Mouse (Mus musculus) gastrocnemius, postnatal 4 days (tissue): ENCODE data around the gene Tnks1bp1. TPM values are rescaled to one million over a fixed set of nuclear protein-coding genes. Genes with fewer than 3 reads are reported as not detected.

Experiments
- DNase-seq, 2 experiments: peaks; one replicate each; pipeline ENCODE4 v3.0.0; 2021 to 2022; ENCODE audit warnings: low spot score in 2 of 2, mixed read lengths in 2 of 2
- total RNA-seq, 2 experiments: library from RNA; stranded (reverse); gene quantifications; 2 replicates each; pipeline ENCODE4 v1.2.3; 2021

Gene Tnks1bp1
- total RNA-seq, 2 experiments from 2014 or later, result 89.8 to 92.6 TPM

DNA sequence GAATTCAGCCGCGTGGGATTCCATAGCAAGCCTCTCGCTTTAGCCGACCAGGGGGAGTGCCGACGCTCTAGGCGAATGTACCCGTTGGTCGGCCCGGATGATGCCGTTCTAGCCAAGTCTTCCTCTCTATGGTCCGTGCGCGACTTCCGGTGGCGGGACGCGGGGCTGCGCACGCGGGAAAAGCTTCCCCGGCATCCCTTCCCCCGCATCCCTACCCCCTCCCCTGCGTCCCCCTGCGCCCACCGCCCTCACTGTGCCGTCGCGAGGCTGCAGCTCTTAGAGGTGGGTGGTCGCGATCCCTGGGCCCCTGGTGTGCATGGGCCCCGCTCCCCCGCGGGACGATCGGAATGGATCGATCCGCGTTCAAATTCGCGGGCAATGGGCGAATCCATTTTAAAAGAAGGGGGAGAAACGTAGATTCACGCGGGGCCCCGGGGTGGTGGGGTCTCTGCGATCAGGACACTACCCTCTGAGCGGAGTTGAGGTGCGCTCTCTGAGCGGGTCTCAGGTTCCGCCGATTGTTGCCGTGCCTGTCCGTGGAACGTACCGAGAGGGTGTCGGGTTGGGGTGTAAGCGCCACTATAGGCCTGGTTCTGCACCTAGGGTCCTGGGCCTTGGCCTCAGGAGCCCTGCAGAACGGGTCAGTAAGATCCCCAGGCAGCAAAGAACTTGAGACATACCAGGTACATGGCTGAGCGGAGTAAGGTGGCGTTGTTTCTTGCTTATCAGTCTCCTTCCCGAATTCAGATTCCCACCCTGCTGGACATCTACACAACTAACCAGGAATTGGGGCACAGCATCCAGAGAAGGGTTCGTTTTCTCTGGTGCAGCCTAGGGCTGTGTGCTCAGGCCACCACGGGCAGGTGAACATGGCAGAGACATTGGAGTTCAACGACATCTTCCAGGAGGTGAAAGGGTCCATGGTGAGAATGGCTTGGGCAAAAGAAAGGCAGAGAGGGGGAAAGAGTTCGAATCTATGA, 10.5 kb upstream of the Tnks1bp1 start, which contains the start of the genes Ssrp1 and P2rx3:
Ssrp1 (plus strand) TSS at position 188 of the 980 bp plus-strand sequence.
P2rx3 (minus strand) TSS at position 416 of the 980 bp plus-strand sequence.
- DNase-seq, result peak; percentile 76 to 88

DNA sequence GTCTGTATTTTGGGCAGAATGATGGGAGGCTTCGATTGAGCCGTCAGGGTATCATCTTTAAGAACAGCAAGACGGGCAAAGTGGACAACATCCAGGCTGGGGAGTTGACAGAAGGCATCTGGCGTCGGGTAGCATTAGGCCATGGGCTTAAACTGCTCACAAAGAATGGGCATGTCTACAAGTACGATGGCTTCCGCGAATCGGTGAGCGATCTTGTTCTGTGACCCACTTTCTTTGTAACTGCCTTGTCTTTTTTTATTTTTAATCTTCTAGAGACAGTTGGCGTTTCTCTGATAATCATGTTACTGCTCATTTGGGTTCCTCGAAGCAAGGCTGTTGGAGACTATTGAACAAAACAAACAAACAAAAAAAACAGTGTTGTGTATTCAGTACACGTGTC, 9.5 kb upstream of the Tnks1bp1 start:
- DNase-seq, result no peak

DNA sequence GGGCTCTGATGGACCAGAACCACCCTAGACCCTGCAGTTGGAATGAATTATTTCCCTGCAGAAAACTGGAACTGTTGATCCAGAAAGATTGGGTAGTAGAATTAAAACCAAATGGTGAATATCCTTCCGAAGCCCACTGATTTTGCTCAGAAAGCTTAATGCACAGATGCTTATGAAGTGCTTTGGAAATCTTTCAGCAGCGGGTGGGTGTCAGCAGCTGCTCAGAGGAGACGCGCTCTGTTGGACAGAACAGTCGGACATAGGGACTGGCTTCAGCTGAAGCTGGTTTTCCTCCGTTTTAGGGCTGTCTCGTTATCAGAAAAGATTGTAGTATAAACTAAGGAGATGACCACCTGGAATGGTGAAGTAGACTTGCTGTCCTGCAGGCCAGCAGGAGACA, 4.2 kb upstream of the Tnks1bp1 start:
- DNase-seq, result no peak

DNA sequence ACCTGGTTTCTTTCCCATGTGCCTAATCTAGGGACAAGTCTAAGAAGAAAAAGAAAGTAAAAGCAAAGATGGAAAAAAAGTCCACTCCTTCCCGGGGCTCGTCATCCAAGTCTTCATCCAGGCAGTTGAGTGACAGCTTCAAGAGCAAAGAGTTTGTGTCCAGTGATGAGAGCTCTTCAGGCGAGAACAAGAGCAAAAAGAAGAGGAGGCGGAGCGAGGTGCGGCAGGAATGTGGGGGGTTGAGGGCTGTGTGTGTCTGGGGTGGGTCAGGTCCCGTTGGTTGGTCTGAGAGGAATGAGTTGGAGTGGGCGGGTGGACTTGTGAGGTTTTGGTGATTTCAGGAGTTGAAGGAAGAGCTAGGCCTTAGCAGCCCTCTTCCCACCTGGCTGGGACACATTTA, 1.6 kb upstream of the Tnks1bp1 start:
- DNase-seq, result no peak

DNA sequence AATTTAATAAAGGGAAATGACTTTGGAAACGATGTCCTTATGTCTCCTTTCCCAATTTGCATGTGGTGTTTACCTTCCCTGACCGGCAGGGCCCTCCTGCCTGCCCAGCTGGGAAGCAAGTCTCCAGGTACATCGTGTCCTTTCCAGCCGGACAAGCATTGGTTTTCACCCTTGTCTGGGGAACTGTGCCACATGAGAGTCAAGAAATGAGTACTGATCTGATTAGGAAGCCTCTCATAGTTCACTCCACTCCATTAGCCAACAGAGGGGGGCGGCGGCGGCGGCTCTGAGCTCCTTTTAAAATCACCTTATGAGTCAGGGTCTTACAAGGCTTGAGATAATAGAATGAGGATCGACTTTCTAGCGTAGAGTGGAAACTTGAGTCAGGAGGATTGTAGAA, 741 bp upstream of the Tnks1bp1 start:
- no peak for DNase-seq

DNA sequence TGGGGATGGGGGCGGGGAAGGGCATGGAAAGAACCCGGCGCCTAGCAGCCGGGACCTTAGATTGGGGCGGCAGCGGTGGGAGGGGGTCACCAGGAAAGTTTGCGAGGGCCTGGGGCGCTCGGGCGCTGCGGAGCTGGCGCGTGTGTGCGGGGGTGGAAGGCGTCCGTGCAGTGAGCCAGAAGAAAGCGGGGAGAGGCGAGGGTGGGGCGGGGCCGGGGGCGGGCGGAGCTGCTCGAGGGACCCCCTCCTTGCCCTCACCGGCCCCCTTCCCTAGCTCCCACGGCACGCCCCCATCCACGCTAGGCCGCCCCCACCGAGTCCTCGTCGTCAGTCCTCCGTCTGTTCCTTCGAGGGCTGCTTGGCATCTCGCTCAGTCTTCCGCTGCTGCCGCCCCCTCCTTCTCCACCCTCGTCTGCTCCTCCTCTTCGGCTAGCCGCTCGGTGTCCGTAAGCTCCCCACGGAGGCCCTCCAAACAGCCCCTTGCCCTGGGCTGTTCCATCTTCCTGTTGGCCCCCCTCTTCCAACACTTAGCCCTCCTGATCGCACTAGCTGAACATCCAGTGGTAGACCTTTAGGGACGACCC, 438 bp downstream of the Tnks1bp1 start:
- DNase-seq, result peak; percentile 63 to 84

DNA sequence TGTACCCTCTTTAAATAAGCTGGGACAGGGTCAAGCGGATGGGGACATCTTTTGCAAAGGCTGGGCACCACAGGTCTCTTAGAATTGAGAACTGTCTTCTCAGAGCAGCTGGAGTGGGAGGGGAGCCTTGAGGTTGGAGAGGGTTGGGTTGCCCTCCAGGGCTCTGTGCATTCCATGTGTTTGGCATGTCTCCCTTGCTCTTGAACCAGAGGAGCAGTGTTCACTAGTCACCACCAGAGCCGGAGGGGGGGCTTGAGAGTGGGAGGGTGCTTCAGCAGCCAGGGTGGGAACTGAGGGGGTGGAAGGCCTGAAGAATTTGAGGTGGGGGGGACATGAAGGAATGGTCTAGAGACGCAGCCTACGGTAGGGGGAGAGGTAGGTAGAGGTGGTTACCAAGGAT, 1.5 kb downstream of the Tnks1bp1 start:
- DNase-seq, result peak in 1 of 2 experiments; percentile 27

DNA sequence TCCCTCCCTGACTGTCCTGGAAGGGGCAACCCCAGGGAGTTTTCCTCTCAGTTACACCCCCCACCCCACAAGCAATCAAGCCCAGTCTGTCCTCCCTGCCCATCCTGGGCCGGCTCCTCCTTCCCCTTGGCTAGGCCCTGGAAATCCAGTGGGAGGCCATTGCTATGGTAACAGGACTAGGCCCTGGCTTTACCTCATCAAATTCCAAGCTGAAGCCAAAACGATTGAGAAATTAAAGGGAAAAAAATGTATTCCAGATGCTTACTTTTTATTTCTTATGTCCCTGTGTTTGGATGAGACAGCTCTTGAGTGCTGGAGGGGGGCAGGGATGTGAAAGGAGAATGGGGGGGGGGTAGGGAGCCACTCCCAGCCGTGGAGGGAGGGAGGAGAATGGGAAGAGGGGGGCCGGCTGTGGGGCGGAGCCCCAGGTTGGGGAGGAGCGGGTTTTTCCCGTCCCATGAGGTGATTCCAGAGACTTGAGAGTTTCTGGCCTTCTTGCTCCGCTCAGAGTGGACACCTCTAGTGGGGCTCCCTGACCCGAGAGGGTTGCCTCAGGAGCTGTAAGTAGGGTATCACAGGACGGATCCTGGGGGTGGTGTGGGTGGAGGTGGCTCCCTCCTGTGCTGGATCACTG, 2.3 kb downstream of the Tnks1bp1 start:
- peak; percentile 65 to 80 for DNase-seq

DNA sequence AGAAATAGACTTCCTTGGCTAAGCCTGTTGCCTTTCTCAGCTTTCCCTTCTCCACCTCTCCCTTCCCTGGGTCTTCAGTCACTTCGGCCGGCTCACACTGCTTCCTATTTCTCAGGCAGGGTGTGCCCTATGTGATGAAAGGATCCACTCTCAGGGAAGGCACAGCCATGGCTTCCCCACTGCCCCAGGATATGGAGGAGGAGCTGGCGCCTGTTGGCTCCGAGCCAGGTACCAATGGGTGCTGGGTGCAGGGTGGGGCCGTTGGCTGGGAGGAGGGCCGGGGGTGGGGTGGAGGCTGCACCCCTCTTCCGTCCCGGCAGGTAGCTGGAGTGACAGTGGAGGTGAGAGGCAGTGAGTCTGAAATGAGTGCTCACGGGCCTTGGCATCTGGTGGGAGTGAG, 2.9 kb downstream of the Tnks1bp1 start:
- no peak for DNase-seq

DNA sequence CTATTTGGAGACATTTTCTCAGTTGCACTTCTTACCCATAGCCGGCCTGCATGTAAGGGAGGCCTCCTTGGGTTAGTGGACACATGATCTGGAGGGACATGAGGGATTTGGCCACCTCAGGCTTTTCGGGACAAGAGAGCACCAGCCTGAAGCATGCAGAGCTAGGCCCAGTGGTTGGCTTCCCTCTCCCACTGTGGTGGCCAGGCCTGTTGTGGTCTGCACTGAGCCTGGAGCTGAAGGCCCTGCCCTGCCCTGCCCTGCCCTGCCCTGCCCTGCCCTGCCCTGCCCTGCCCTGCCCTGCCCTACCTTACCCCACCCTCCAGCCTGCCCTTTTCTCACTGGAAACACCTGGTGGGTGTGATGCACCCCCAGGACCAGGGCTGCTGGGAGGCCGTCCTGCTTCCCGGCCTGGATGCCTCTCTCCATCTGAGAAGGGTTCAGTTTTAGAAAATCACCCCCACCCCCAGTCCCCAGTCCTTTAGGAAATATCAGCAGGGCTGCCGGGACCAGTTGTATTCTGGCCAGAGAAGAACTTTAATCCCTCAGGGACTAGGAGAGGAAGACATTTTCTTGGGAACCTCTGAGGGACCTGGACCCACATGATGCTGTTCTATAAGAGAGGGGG, 5.5 kb downstream of the Tnks1bp1 start:
- DNase-seq, result no peak

DNA sequence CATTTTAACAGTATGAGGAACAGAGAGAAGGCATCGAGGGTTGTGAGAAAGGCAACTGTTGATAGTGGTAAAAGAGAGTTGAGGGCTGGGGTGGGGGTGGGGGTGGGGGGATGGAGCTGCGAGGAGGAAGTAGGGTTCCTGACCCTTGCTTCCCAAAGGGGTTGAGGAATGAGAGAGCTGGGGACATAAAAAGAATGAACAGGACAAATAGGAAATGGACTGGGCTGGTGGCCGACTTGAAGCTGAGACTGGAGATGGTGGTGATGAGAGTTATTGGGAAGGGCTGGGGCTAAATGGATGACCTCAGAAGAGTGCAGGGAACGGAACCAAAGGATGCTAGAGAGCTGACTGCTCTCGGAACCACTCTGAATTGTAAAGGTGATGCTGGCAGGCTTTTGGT, 8.9 kb downstream of the Tnks1bp1 start:
- no peak for DNase-seq

DNA sequence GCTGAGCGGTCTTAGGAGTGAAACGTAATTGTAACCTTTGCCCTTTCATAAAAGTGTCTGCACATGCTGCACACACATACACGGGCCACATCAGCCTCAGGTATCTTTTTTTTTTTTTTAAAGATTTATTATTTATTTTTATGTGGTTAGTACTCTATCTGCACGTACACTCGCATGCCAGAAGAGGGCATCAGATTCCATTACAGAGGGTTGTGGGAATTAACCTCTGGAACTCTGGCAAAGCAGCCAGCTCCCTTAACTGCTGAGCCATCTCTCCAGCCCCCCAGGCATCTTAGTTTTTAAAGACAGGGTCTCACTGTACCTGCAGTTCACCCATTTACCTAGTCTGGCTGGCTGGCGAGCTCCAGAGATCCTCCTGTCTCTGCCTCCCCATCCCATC, 11.9 kb downstream of the Tnks1bp1 start:
- DNase-seq, result no peak

DNA sequence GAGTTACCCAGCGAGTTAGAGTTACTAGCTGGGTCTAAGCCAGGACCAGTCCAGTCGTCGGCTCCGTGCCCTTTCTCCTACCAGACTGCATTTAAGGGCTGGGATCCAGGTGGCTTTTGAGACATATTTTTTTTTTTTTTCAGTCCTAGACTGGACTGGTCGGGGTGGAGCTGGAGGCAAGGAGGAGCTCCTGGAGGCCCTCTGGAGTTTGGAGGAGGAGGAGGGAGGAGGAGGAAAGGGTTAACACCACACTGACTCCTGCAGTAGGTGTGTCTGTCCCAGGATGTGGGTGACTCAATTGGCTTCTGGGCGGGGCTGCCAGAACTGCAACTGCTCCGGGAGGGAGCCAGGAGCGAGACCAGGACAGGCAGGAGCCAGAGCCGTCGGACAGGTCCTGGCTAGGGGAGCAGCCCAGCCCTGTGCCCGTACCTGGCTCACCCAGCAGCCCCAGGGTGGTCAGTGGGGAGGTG, 12.8 kb downstream of the Tnks1bp1 start:
- DNase-seq, result peak in 1 of 2 experiments; percentile 31

DNA sequence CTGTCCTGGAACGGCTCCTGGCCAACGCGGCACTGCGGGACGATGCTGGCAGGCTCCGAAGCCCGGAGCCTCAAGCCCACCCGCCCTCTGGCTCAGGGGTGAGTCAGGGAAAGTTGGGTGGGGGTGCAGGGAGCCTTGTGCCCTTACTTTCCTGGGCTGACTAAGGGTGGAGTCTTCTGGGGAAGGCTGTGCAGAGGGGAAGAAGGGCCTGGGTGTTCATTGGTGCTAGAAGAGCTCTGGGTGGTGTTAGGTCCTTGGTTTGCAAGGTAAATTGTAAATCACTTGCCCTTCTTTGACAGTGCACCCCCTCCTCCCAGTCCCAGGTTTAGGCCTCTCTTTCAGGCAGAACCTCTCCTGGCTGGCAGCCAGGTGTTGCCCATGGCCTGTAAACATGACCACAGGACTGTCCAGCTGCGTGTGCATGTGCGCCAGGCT, 13.3 kb downstream of the Tnks1bp1 start:
- DNase-seq, result no peak

DNA sequence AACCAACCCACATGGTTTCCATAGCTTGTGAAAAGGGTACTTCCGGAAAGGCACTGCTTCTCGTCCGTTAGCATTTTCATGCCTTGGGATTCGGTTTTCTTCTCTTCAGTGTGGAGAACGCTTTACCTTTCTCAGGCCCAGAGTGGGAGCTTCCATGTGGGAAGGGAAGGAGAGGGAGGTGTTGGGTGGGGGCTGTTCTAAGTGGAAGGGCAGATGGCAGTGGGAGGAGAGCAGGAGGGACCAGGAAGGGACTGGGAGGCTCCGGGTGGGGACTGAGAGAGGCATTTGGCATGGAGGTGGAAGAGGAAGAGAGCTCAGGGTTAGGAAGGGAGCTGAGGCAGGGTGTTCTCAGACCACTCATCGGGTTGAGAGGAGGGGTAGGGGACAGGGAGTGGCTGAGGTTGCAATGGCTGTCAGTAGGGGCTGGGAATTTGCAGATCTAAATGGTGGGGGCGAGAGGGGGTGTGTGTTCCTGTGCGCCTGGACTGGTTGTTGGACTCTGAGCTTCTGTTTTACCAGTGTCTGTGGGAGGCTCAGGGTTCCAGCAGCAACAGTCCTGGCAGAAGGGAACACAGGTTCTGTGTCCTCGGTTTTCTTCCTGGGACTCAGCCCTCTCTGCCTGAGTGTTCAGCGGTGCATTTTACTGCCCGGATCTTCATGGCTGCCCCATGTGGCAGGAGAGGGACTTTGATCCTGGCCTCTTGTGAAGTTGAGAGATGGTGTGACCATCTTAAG, 17.5 kb downstream of the Tnks1bp1 start:
- DNase-seq, result no peak

DNA sequence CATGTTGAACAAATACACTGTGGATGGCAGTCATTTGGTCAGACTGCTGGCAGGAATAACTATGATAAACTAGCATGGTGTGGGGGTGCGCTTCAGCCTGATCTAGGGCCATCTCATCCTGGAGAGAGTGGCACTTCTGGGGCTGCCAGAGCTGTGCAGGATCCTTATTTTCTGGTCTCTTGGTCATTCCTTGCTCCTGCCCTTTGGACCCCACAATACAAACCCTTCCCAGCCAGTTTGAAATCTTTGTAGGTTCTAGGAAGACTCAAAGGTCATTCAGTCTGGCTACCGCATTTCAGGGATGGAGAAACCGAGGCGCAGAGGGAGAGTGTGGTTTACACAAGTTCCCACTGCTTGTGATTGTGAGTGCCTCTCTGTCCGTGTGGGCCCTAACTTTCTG, 19.1 kb downstream of the Tnks1bp1 start:
- no peak for DNase-seq

DNA sequence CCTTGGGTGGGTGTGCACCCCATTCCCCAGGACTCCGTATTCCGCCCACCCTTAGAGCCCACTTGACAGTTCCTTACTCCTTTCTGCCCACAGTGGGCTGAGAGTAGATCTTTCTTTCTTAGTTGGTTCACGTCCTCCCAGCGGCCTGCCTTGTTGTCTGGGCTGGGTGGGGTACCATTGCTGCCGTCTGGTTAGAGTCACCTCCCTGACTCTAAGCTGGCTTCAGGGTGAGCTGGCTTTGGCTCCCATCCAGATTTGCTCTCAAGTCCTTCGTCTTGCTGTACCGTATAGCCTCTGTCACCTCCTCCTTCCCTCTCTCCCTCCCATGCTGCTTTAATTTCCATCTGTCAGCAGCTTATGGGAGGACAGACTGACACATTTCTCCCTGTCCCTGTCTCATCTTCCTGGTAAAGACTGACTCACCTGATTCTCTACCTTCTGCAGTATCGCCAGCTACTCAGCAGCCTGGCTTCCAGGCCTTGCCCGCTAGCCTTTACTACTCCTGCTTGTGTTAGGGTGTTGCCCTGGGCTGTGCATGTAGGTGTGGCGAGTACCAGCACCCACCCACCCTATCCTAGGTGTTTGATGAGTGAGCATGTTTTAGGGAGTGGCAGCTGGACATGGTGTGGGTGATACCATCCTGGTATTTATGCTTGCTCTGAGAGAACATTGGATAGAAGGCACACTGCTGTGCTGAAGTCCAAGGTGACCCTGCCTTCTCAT, 20.2 kb downstream of the Tnks1bp1 start:
- no peak for DNase-seq

DNA sequence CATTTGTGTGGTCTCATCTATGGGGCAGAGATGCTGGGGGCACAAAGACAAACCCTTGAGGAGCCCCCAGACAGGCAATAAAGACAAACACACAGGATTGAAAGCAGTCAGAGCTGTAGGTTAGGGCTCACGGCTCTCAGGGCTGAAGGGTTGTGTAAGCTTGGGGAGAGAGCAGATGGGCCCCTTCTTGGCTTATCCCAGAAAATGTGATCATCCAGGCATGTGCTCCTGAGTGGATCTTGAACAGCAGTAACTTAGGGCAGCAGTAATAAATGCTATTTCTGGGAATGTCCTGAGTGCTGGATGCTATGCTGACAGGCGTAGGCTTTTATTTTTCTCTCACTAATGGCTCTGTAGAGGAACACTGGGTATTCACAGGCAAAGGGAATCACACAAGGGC, 20.8 kb downstream of the Tnks1bp1 start:
- DNase-seq, result no peak

DNA sequence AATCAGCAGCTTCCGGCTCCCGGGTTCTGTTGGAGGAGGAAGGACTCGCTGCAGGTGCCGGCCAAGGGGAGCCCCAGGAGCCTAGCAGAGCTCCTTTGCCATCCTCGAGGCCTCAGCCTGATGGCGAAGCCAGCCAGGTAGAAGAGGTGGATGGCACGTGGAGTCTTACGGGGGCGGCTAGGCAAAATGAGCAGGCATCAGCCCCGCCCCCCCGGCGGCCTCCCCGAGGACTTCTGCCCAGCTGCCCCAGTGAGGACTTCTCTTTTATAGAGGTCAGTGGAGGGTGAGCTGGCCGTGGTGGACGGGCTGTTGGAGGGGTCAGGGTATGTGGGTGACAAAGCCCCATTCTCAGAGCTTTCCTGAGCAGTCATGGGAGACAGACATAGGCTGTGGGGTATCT, 22.3 kb downstream of the Tnks1bp1 start:
- DNase-seq, result no peak

DNA sequence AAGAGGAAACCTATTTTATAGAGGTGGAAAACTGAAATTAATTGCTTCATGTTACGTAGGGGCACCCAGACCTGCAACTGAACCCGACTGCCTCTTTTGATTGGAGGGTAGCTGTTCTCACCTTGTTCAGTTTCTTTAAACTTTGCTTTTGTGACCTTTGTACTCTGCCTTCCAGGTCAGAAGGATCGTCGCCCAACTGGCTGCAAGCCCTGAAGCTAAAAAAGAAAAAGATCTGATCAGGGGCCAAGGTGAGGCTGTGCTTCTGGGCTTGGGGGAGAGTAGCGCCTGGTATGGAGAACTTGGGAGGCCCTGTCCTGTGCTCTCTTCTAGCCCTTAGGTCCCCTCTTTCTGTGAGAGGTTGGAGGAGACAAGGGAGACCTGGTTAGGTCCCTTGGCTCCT, 24.1 kb downstream of the Tnks1bp1 start:
- no peak for DNase-seq
